Mouse (Mus musculus): ENCODE measurements around the gene Gemin5. TPM values are rescaled to one million over a fixed set of nuclear protein-coding genes. Genes with fewer than 3 reads are reported as not detected.

Gene Gemin5
- polyA plus RNA-seq, 2 experiments = 14.8 to 16.8 TPM

- TF ChIP-seq POLR2A (IDR thresholded peaks at IDR 0.05; ENCODE audit: borderline replicate concordance, extremely low read depth, insufficient read depth, insufficient read length) = no peak
Measured at GRCm38 (mm10) chr11:58072978-58073377, 95.4 kb downstream of the Gemin5 start.

More at GRCm38 (mm10) chr11:58072978-58073377, 95.4 kb downstream of the Gemin5 start:
- Histone ChIP-seq H3K27me3 (ENCODE audit: control insufficient read depth, insufficient read depth, low read length) (no peaks in the 10 kb centered on the region), H3K4me2 (replicated peaks; ENCODE audit: low read depth, low read length, severe bottlenecking) (no peak overlapping the region), H3K4me3 (replicated peaks; ENCODE audit: low read length) (no peak overlapping the region), H3K9me3 (ENCODE audit: control insufficient read depth, low read length) (no peaks in the 10 kb centered on the region), H3K9ac (ENCODE audit: low read depth, low read length, severe bottlenecking) (no peak overlapping the region), H3K27ac (replicated peaks; ENCODE audit: low read depth, low read length) (no peak overlapping the region), H3K4me1 (ENCODE audit: control insufficient read depth, insufficient read depth, low read length) (no peaks in the 10 kb centered on the region), H3K36me3 (ENCODE audit: control insufficient read depth, insufficient read depth, low read length) (no peaks in the 10 kb centered on the region)
- WGBS = 87% methylated on average over 3 of the region's 3 CpGs
- ATAC-seq (ENCODE audit: low FRiP score, low read depth) (no peak), DNase-seq (ENCODE audit: low spot score) (no peak)

Other genes starting within 250 kb of the Gemin5 start
- gene Larp1, start 159.5 kb downstream of the Gemin5 start, polyA plus RNA-seq (2012; rRNA removed) = 46.4 and 46.9 TPM in 2 replicates
- 24.7 and 26.9 TPM in 2 replicates for gene Larp1, start 159.5 kb downstream of the Gemin5 start, polyA plus RNA-seq (2014; fragmentation: Nextera tagmentation; extraction: Ambion mirVana)
- not detected in 2 replicates for gene Gm12248, start 75.4 kb downstream of the Gemin5 start, polyA plus RNA-seq (2012; rRNA removed)
- gene Gm12248, start 75.4 kb downstream of the Gemin5 start, polyA plus RNA-seq (2014; fragmentation: Nextera tagmentation; extraction: Ambion mirVana) = not detected in 2 replicates
- 96.7 and 97.2 TPM in 2 replicates for gene Cnot8, start 64.4 kb downstream of the Gemin5 start, polyA plus RNA-seq (2012; rRNA removed)
- 90.1 and 99.1 TPM in 2 replicates for gene Cnot8, start 64.4 kb downstream of the Gemin5 start, polyA plus RNA-seq (2014; fragmentation: Nextera tagmentation; extraction: Ambion mirVana)
- gene Mrpl22, start 3.1 kb upstream of the Gemin5 start, polyA plus RNA-seq (2012; rRNA removed) = 68.2 and 84.4 TPM in 2 replicates
- gene Mrpl22, start 3.1 kb upstream of the Gemin5 start, polyA plus RNA-seq (2014; fragmentation: Nextera tagmentation; extraction: Ambion mirVana) = 120 and 123 TPM in 2 replicates
- 3.6 and 4.1 TPM in 2 replicates for gene Igtp, start 31.0 kb upstream of the Gemin5 start, polyA plus RNA-seq (2012; rRNA removed)
- 5.1 and 5.2 TPM in 2 replicates for gene Igtp, start 31.0 kb upstream of the Gemin5 start, polyA plus RNA-seq (2014; fragmentation: Nextera tagmentation; extraction: Ambion mirVana)
- 2.2 and 2.3 TPM in 2 replicates for gene Irgm2, start 31.1 kb upstream of the Gemin5 start, polyA plus RNA-seq (2012; rRNA removed)
- gene Irgm2, start 31.1 kb upstream of the Gemin5 start, polyA plus RNA-seq (2014; fragmentation: Nextera tagmentation; extraction: Ambion mirVana) = 2.3 and 2.9 TPM in 2 replicates
- gene 4930438A08Rik, start 106.3 kb upstream of the Gemin5 start, polyA plus RNA-seq (2012; rRNA removed) = 0.06 and 0.09 TPM in 2 replicates
- 0.47 TPM in 1 of 2 replicates, not detected in the other for gene 4930438A08Rik, start 106.3 kb upstream of the Gemin5 start, polyA plus RNA-seq (2014; fragmentation: Nextera tagmentation; extraction: Ambion mirVana)
- gene Zfp692, start 138.5 kb upstream of the Gemin5 start, polyA plus RNA-seq (2012; rRNA removed) = 66.0 and 74.7 TPM in 2 replicates
- gene Zfp692, start 138.5 kb upstream of the Gemin5 start, polyA plus RNA-seq (2014; fragmentation: Nextera tagmentation; extraction: Ambion mirVana) = 18.3 and 18.8 TPM in 2 replicates
- gene Zfp672, start 161.8 kb upstream of the Gemin5 start, polyA plus RNA-seq (2012; rRNA removed) = 35.2 and 44.3 TPM in 2 replicates
- 40.7 and 42.4 TPM in 2 replicates for gene Zfp672, start 161.8 kb upstream of the Gemin5 start, polyA plus RNA-seq (2014; fragmentation: Nextera tagmentation; extraction: Ambion mirVana)
- 25.6 and 30.7 TPM in 2 replicates for gene Sh3bp5l, start 162.2 kb upstream of the Gemin5 start, polyA plus RNA-seq (2012; rRNA removed)
- 24.4 and 28.5 TPM in 2 replicates for gene Sh3bp5l, start 162.2 kb upstream of the Gemin5 start, polyA plus RNA-seq (2014; fragmentation: Nextera tagmentation; extraction: Ambion mirVana)
- 0.06 and 0.44 TPM in 2 replicates for gene Lypd8, start 210.5 kb upstream of the Gemin5 start, polyA plus RNA-seq (2012; rRNA removed)
- gene Lypd8, start 210.5 kb upstream of the Gemin5 start, polyA plus RNA-seq (2014; fragmentation: Nextera tagmentation; extraction: Ambion mirVana) = not detected in 2 replicates

All from limb, embryonic 14.5 days (tissue).